Mouse (Mus musculus) midbrain, embryonic 11.5 days (tissue): Measurements from ENCODE around the gene Csnk2b. TPM values are rescaled to one million over a fixed set of nuclear protein-coding genes. Genes with fewer than 3 reads are reported as not detected.

ENCODE experiments used
- ATAC-seq: fragments of 200-750 bp; cut with Nextera tagmentation; 2 replicates; pipeline ENCODE4 v1.8.0; 2017; ENCODE audit warnings: moderate TSS enrichment, moderate library complexity; ENCODE audit not compliant: low FRiP score
- DNase-seq: peaks from one replicate; pipeline ENCODE4 v3.0.0; 2015; ENCODE audit warnings: low spot score; ENCODE audit errors: missing footprints
- H3K27ac ChIP-seq: fragments of 300-500 bp; sonication (generic); 2 replicates; pipeline ENCODE4 v1.5.1; 2014; ENCODE audit warnings: low read depth, low read length
- H3K27me3 ChIP-seq: fragments of 300-500 bp; sonication (generic); 2 replicates; pipeline ENCODE4 v1.6.1; 2014; ENCODE audit warnings: mild to moderate bottlenecking, low read length, moderate library complexity, mixed read lengths; ENCODE audit not compliant: control insufficient read depth, insufficient read depth
- H3K36me3 ChIP-seq: fragments of 300-500 bp; sonication (generic); 2 replicates; pipeline ENCODE4 v1.6.1; 2014; ENCODE audit warnings: mild to moderate bottlenecking, low read length, moderate library complexity, mixed read lengths; ENCODE audit not compliant: control insufficient read depth, insufficient read depth
- H3K4me1 ChIP-seq: fragments of 300-500 bp; sonication (generic); 2 replicates; pipeline ENCODE4 v1.6.1; 2014; ENCODE audit warnings: low read length; ENCODE audit not compliant: control insufficient read depth, insufficient read depth
- H3K4me2 ChIP-seq: fragments of 300-500 bp; sonication (generic); 2 replicates; pipeline ENCODE4 v1.6.1; 2014; ENCODE audit warnings: mild to moderate bottlenecking, moderate library complexity
- H3K4me3 ChIP-seq: fragments of 300-500 bp; sonication (generic); 2 replicates; pipeline ENCODE4 v1.5.1; 2014; ENCODE audit warnings: low read depth, low read length
- H3K9ac ChIP-seq: fragments of 300-500 bp; sonication (generic); 2 replicates; pipeline ENCODE4 v1.6.1; 2014; ENCODE audit warnings: low read length
- H3K9me3 ChIP-seq: fragments of 300-500 bp; sonication (generic); 2 replicates; pipeline ENCODE4 v1.6.1; 2016; ENCODE audit warnings: low read length; ENCODE audit not compliant: control insufficient read depth
- WGBS: fragments of 180-500 bp; shearing (Covaris S2); extraction: QIAGEN DNeasy Blood & Tissue Kit; methylation state at CpG from one replicate; pipeline ENCODE4 v1.1.7; 2014; 5-methylcytosine and 5-hydroxymethylcytosine counted together
- polyA plus RNA-seq: library from polyadenylated mRNA; unstranded; fragments of >200 nt; fragmentation: Nextera tagmentation; extraction: Ambion mirVana; gene quantifications from 2 replicates; pipeline ENCODE4 v1.2.1, GENCODE M21; 2014

The Csnk2b gene
- polyA plus RNA-seq, 1 experiment from 2014 or later: 293 TPM

GRCm38 (mm10) chr17:35077786-35078233, 44.0 kb downstream of the Csnk2b start, which contains the start of gene Ly6g6d:
TSS of gene Ly6g6d (minus strand) at chr17:35078065.
- Histone ChIP-seq H3K4me2 (peak within 1 kb of the TSS; percentile 46), H3K27me3 (no peaks in the 10 kb centered on the region), H3K9me3 (no peaks in the 10 kb centered on the region; the same call in 1 of the 2 replicates), H3K27ac (no peak within 1 kb of the TSS), H3K9ac (peak within 1 kb of the TSS; percentile 65), H3K4me1 (peaks cover 11% of the 10 kb centered on the region; the same call in 1 of the 2 replicates), H3K4me3 (peak within 1 kb of the TSS; percentile 18; the same call in 1 of the 2 replicates), H3K36me3 (no peaks in the 10 kb centered on the region)
- WGBS: 12% methylated on average over 12 of the region's 14 CpGs
- peak; percentile 90 for DNase-seq
- ATAC-seq: 0 out of 2 replicates have a peak, but pooled peaks have one; percentile 33

GRCm38 (mm10) chr17:35077285-35077684, 44.6 kb downstream of the Csnk2b start:
- 47% methylated on average over 2 of the region's 2 CpGs for WGBS
- Histone ChIP-seq H3K36me3 (no peaks in the 10 kb centered on the region), H3K4me3 (no peak overlapping the region), H3K4me2 (peak overlapping the region; percentile 46), H3K4me1 (peaks cover 11% of the 10 kb centered on the region; the same call in 1 of the 2 replicates), H3K9ac (peak overlapping the region; percentile 65), H3K27me3 (no peaks in the 10 kb centered on the region), H3K9me3 (no peaks in the 10 kb centered on the region; the same call in 1 of the 2 replicates), H3K27ac (no peak overlapping the region)
- DNase-seq (no peak), ATAC-seq (no peak)

- H3K4me3 ChIP-seq: peak within 1 kb of the TSS; percentile 18; the same call in 1 of the 2 replicates
- no peaks in the 10 kb centered on the region for H3K36me3 ChIP-seq
- no peak for ATAC-seq
- no peaks in the 10 kb centered on the region; the same call in 1 of the 2 replicates for H3K9me3 ChIP-seq
- H3K4me1 ChIP-seq: peaks cover 11% of the 10 kb centered on the region; the same call in 1 of the 2 replicates
- no peaks in the 10 kb centered on the region for H3K27me3 ChIP-seq
- H3K9ac ChIP-seq: peak within 1 kb of the TSS; percentile 65
- 33% methylated on average over 10 of the region's 10 CpGs for WGBS
- no peak within 1 kb of the TSS for H3K27ac ChIP-seq
- peak; percentile 81 for DNase-seq
- H3K4me2 ChIP-seq: peak within 1 kb of the TSS; percentile 46
Measured at GRCm38 (mm10) chr17:35076507-35077176, 45.2 kb downstream of the Csnk2b start, which contains the start of gene Ly6g6e. TSS of gene Ly6g6e (plus strand) at chr17:35076902.

- Histone ChIP-seq H3K36me3 (no peaks in the 10 kb centered on the region), H3K4me3 (no peak overlapping the region), H3K4me2 (no peak overlapping the region), H3K27ac (no peak overlapping the region), H3K9me3 (no peaks in the 10 kb centered on the region; the same call in 1 of the 2 replicates), H3K9ac (no peak overlapping the region), H3K4me1 (peaks cover 11% of the 10 kb centered on the region; the same call in 1 of the 2 replicates), H3K27me3 (no peaks in the 10 kb centered on the region)
- WGBS: 61% methylated on average over 17 of the region's 17 CpGs
- ATAC-seq (no peak), DNase-seq (peak; percentile 59)
Measured at GRCm38 (mm10) chr17:35074097-35074496, 47.8 kb downstream of the Csnk2b start.

- WGBS: 88% methylated on average over 9 of the region's 9 CpGs
- Histone ChIP-seq H3K4me1 (no peaks in the 10 kb centered on the region), H3K27ac (no peak overlapping the region), H3K36me3 (no peaks in the 10 kb centered on the region), H3K4me3 (no peak overlapping the region), H3K9me3 (no peaks in the 10 kb centered on the region; the same call in 1 of the 2 replicates), H3K4me2 (no peak overlapping the region), H3K27me3 (peaks cover 7% of the 10 kb centered on the region; the same call in 1 of the 2 replicates), H3K9ac (no peak overlapping the region)
- DNase-seq (no peak), ATAC-seq (no peak)
Measured at GRCm38 (mm10) chr17:35071454-35071853, 50.4 kb downstream of the Csnk2b start.

- ATAC-seq: no peak
- H3K4me3 ChIP-seq: no peak overlapping the region
- 66% methylated on average over 6 of the region's 6 CpGs for WGBS
Measured at GRCm38 (mm10) chr17:35070556-35071229, 51.2 kb downstream of the Csnk2b start.

GRCm38 (mm10) chr17:35068213-35068914, 53.5 kb downstream of the Csnk2b start:
- H3K4me1 ChIP-seq: peaks cover 15% of the 10 kb centered on the region
- ATAC-seq (no peak), DNase-seq (no peak)
- H3K27ac ChIP-seq: no peak overlapping the region
- 83% methylated on average over 17 of the region's 17 CpGs for WGBS
- no peak overlapping the region for H3K9ac ChIP-seq
- H3K9me3 ChIP-seq: no peaks in the 10 kb centered on the region
- H3K4me2 ChIP-seq: no peak overlapping the region
- H3K27me3 ChIP-seq: peaks cover 11% of the 10 kb centered on the region
- H3K36me3 ChIP-seq: no peaks in the 10 kb centered on the region
- H3K4me3 ChIP-seq: no peak overlapping the region

More at GRCm38 (mm10) chr17:35070556-35071229, 51.2 kb downstream of the Csnk2b start:
- DNase-seq: no peak
- peaks cover 8% of the 10 kb centered on the region for H3K27me3 ChIP-seq
- no peaks in the 10 kb centered on the region; the same call in 1 of the 2 replicates for H3K9me3 ChIP-seq
- no peak overlapping the region for H3K4me2 ChIP-seq
- H3K36me3 ChIP-seq: no peaks in the 10 kb centered on the region
- no peak overlapping the region for H3K9ac ChIP-seq
- no peak overlapping the region for H3K27ac ChIP-seq
- peaks cover 3% of the 10 kb centered on the region for H3K4me1 ChIP-seq
